In genomic region chr2:33018026-33018425, GRCm38 (mm10) we compare ENCODE assay signal across 9 mouse cellular contexts. TPM values are rescaled to one million over a fixed set of nuclear protein-coding genes. Genes with fewer than 3 reads are reported as not detected.
DNase-seq lines count a peak whose midpoint lies in the region; ATAC-seq and TF ChIP-seq lines count a peak whose summit lies in the region.
"Had no signal": no experiment of that assay in that cellular context is flagged by ENCODE, and none has a peak within 500 bp of the region (broad histone marks: within the 10 kb centered on the region; RNA-seq: fewer than 3 reads in every experiment).

No protein-coding gene starts in this region.

- H3K27ac ChIP-seq in stomach, postnatal 0 days (replicated peaks): no peak overlapping the region
- H3K27ac ChIP-seq in forebrain, postnatal 0 days (ENCODE audit: low read depth, low read length): no peak overlapping the region

- no peak overlapping the region for H3K4me2 ChIP-seq in stomach, postnatal 0 days (replicated peaks; ENCODE audit: low read depth)
- no peak overlapping the region for H3K4me2 ChIP-seq in forebrain, postnatal 0 days (ENCODE audit: low read depth)

- H3K9me3 ChIP-seq in stomach, postnatal 0 days (ENCODE audit: control insufficient read depth, low read length): no peaks in the 10 kb centered on the region
- H3K9me3 ChIP-seq in forebrain, postnatal 0 days (ENCODE audit: low read length): no peaks in the 10 kb centered on the region
- H3K9me3 ChIP-seq: G1E had no signal

- no peaks in the 10 kb centered on the region for H3K4me1 ChIP-seq in stomach, postnatal 0 days (replicated peaks; ENCODE audit: control insufficient read depth, insufficient read depth)
- no peaks in the 10 kb centered on the region for H3K4me1 ChIP-seq in forebrain, postnatal 0 days (ENCODE audit: insufficient read depth)

- H3K4me3 ChIP-seq in C2C12 (ENCODE audit: insufficient read depth, poor library complexity, severe bottlenecking): no peak overlapping the region
- no peak overlapping the region for H3K4me3 ChIP-seq in stomach, postnatal 0 days (ENCODE audit: low read depth, low read length)
- H3K4me3 ChIP-seq in forebrain, postnatal 0 days (ENCODE audit: low read depth, low read length): no peak overlapping the region

- TF ChIP-seq CTCF in C2C12 (IDR thresholded peaks at IDR 0.05; ENCODE audit: control insufficient read depth, insufficient read depth, insufficient read length): no peak
- no peak for TF ChIP-seq CTCF in stomach, postnatal 0 days (IDR thresholded peaks at IDR 0.05; ENCODE audit: low read depth)
- TF ChIP-seq CTCF in forebrain, postnatal 0 days (IDR thresholded peaks at IDR 0.05; ENCODE audit: low read depth): no peak

- peak; percentile 31 to 75 for DNase-seq in heart, adult 18-20 months
- no peak for DNase-seq in heart, postnatal 25 days (ENCODE audit: low spot score)
- DNase-seq in embryo, embryonic 10 days (ENCODE audit: low spot score): peak; percentile 80
- DNase-seq in kidney, postnatal 36 days: peak; percentile 29 to 85
- peak; percentile 67 for DNase-seq in stomach, postnatal 0 days (ENCODE audit: low spot score)
- no peak for DNase-seq in forebrain, postnatal 0 days
- DNase-seq in natural killer cell, adult 2 months (ENCODE audit: low spot score in 2 of 2): no peak

- H3K79me2 ChIP-seq in C2C12 (ENCODE audit: control insufficient read depth, insufficient read depth): no peaks in the 10 kb centered on the region

- H3K9ac ChIP-seq in stomach, postnatal 0 days (ENCODE audit: low read length): no peak overlapping the region
- no peak overlapping the region for H3K9ac ChIP-seq in forebrain, postnatal 0 days

- no peak for ATAC-seq in stomach, postnatal 0 days (ENCODE audit: low FRiP score, low TSS enrichment)
- no peak for ATAC-seq in forebrain, postnatal 0 days

- intact Hi-C loops in heart, postnatal 25 days (cut with DNase I): no loop called here

- H3ac ChIP-seq in C2C12 (ENCODE audit: control insufficient read depth, insufficient read length, low read depth): no peak overlapping the region

- WGBS in stomach, postnatal 0 days: 5% methylated on average over 6 of the region's 6 CpGs
- WGBS in forebrain, postnatal 0 days: 9% methylated on average over 6 of the region's 6 CpGs

- TF ChIP-seq EP300 in stomach, postnatal 0 days (optimal IDR thresholded peaks at IDR 0.05): no peak

- H3K36me3 ChIP-seq in C2C12 (ENCODE audit: control insufficient read depth, insufficient read depth): no peaks in the 10 kb centered on the region
- no peaks in the 10 kb centered on the region for H3K36me3 ChIP-seq in stomach, postnatal 0 days (ENCODE audit: control insufficient read depth, insufficient read depth, low read length)
- H3K36me3 ChIP-seq in forebrain, postnatal 0 days (ENCODE audit: insufficient read depth): peaks cover 3% of the 10 kb centered on the region; the same call in 1 of the 2 replicates
- H3K36me3 ChIP-seq: G1E had no signal

- peaks cover 8% of the 10 kb centered on the region for H3K27me3 ChIP-seq in C2C12 (ENCODE audit: control insufficient read depth, insufficient read depth, insufficient read length)
- H3K27me3 ChIP-seq in stomach, postnatal 0 days (ENCODE audit: control insufficient read depth, insufficient read depth, low read length): no peaks in the 10 kb centered on the region
- H3K27me3 ChIP-seq in forebrain, postnatal 0 days (ENCODE audit: insufficient read depth, low read length): no peaks in the 10 kb centered on the region

- no peaks in the 10 kb centered on the region for H3K79me3 ChIP-seq in C2C12 (ENCODE audit: low read depth)

TF ChIP-seq in C2C12, 6 proteins besides CTCF, POLR2A, EP300 and RAD21:
- TF ChIP-seq MYOG (IDR thresholded peaks at IDR 0.05; ENCODE audit: control insufficient read depth, extremely low read depth, insufficient read length) (no peak), MAX (IDR thresholded peaks at IDR 0.05) (peak; percentile 97)

RNA-seq across cellular contexts. Expression of gene Slc2a8, which starts 36.1 kb away (rescaled TPM):
- total RNA-seq in heart, adult 18-20 months (2021): 10 to 100 TPM; 15.0 to 17.3 TPM
- 10 to 100 TPM; 14.6 to 16.0 TPM for total RNA-seq in heart, postnatal 25 days (2021)
- 4.3 TPM for polyA plus RNA-seq in C2C12 (2012; fragmentation: generic; extraction: Trizol)
- polyA plus RNA-seq in stomach, postnatal 0 days (2015; fragmentation: Nextera tagmentation; extraction: Ambion mirVana): 12.1 and 12.8 TPM in 2 replicates
- total RNA-seq in forebrain, postnatal 0 days (2014; rRNA removed): 18.9 and 26.9 TPM in 2 replicates
- 22.8 and 24.6 TPM in 2 replicates for polyA plus RNA-seq in forebrain, postnatal 0 days (2015; fragmentation: Nextera tagmentation; extraction: Ambion mirVana)

RNA-seq across cellular contexts. Expression of gene Lrsam1, which starts 56.6 kb away (rescaled TPM):
- 10 to 100 TPM; 15.1 to 15.9 TPM for total RNA-seq in heart, adult 18-20 months (2021)
- 10 to 100 TPM; 12.4 to 16.4 TPM for total RNA-seq in heart, postnatal 25 days (2021)
- 10.3 TPM for polyA plus RNA-seq in C2C12 (2012; fragmentation: generic; extraction: Trizol)
- 5.3 and 5.5 TPM in 2 replicates for polyA plus RNA-seq in stomach, postnatal 0 days (2015; fragmentation: Nextera tagmentation; extraction: Ambion mirVana)
- total RNA-seq in forebrain, postnatal 0 days (2014; rRNA removed): 23.1 and 28.7 TPM in 2 replicates
- 12.7 and 17.4 TPM in 2 replicates for polyA plus RNA-seq in forebrain, postnatal 0 days (2015; fragmentation: Nextera tagmentation; extraction: Ambion mirVana)

RNA-seq across cellular contexts. Expression of gene Rpl12, which starts 56.7 kb away (rescaled TPM):
- 10 to 100 TPM; 66.0 to 72.2 TPM for total RNA-seq in heart, adult 18-20 months (2021)
- total RNA-seq in heart, postnatal 25 days (2021): 10 to 100 TPM; 54.8 to 58.8 TPM
- polyA plus RNA-seq in C2C12 (2012; fragmentation: generic; extraction: Trizol): 3,677 TPM
- 141 and 157 TPM in 2 replicates for polyA plus RNA-seq in stomach, postnatal 0 days (2015; fragmentation: Nextera tagmentation; extraction: Ambion mirVana)
- total RNA-seq in forebrain, postnatal 0 days (2014; rRNA removed): 266 and 507 TPM in 2 replicates
- polyA plus RNA-seq in forebrain, postnatal 0 days (2015; fragmentation: Nextera tagmentation; extraction: Ambion mirVana): 102 and 129 TPM in 2 replicates

Comparison
In these comparisons a context has a peak if more than half of its experiments do, and no peak if none do; other contexts are left out.
1. DNase-seq: peak in heart, adult 18-20 months (2 of 2), embryo, embryonic 10 days (single experiment), kidney, postnatal 36 days (2 of 2) and stomach, postnatal 0 days (single experiment); none in heart, postnatal 25 days (single experiment), forebrain, postnatal 0 days (single experiment) and natural killer cell, adult 2 months (0 of 2).